Mouse (Mus musculus): ENCODE measurements around the gene Rapgef5. TPM values are rescaled to one million over a fixed set of nuclear protein-coding genes. Genes with fewer than 3 reads are reported as not detected.

Gene Rapgef5
- polyA plus RNA-seq, 1 experiment from 2014 or later: 7.9 TPM

GRCm38 (mm10) chr12:117545277-117545676 lies 29.0 kb downstream of the Rapgef5 start:
- Histone ChIP-seq H3K4me3 (ENCODE audit: low read depth, low read length) (no peak overlapping the region), H3K9ac (ENCODE audit: low read length) (no peak overlapping the region), H3K27me3 (ENCODE audit: control insufficient read depth, insufficient read depth, low read length) (no peaks in the 10 kb centered on the region), H3K36me3 (ENCODE audit: control insufficient read depth, insufficient read depth, low read length) (no peaks in the 10 kb centered on the region), H3K4me2 (ENCODE audit: low read depth, low read length, severe bottlenecking) (no peak overlapping the region), H3K4me1 (replicated peaks; ENCODE audit: control insufficient read depth, insufficient read depth, low read length) (no peaks in the 10 kb centered on the region), H3K27ac (ENCODE audit: low read depth, low read length) (no peak overlapping the region), H3K9me3 (ENCODE audit: control insufficient read depth, low read length) (no peaks in the 10 kb centered on the region)
- WGBS: 91% methylated on average over 6 of the region's 6 CpGs
- DNase-seq (ENCODE audit: low spot score) (no peak), ATAC-seq (replicated peaks; ENCODE audit: low FRiP score) (no peak)

GRCm38 (mm10) chr12:117553353-117553752 lies 37.1 kb downstream of the Rapgef5 start:
- no peak overlapping the region for H3K9ac ChIP-seq (ENCODE audit: low read length)
- H3K4me1 ChIP-seq (replicated peaks; ENCODE audit: control insufficient read depth, insufficient read depth, low read length): no peaks in the 10 kb centered on the region
- no peak overlapping the region for H3K4me3 ChIP-seq (ENCODE audit: low read depth, low read length)
- ATAC-seq (replicated peaks; ENCODE audit: low FRiP score): no peak
- no peaks in the 10 kb centered on the region for H3K27me3 ChIP-seq (ENCODE audit: control insufficient read depth, insufficient read depth, low read length)
- H3K9me3 ChIP-seq (ENCODE audit: control insufficient read depth, low read length): no peaks in the 10 kb centered on the region
- DNase-seq (ENCODE audit: low spot score): no peak
- H3K36me3 ChIP-seq (ENCODE audit: control insufficient read depth, insufficient read depth, low read length): no peaks in the 10 kb centered on the region
- 93% methylated on average over 5 of the region's 5 CpGs for WGBS
- H3K27ac ChIP-seq (ENCODE audit: low read depth, low read length): no peak overlapping the region
- H3K4me2 ChIP-seq (ENCODE audit: low read depth, low read length, severe bottlenecking): no peak overlapping the region

- ATAC-seq (replicated peaks; ENCODE audit: low FRiP score): no peak
- Histone ChIP-seq H3K27ac (ENCODE audit: low read depth, low read length) (no peak overlapping the region), H3K36me3 (ENCODE audit: control insufficient read depth, insufficient read depth, low read length) (no peaks in the 10 kb centered on the region), H3K9ac (ENCODE audit: low read length) (no peak overlapping the region), H3K4me2 (ENCODE audit: low read depth, low read length, severe bottlenecking) (no peak overlapping the region), H3K9me3 (ENCODE audit: control insufficient read depth, low read length) (no peaks in the 10 kb centered on the region), H3K27me3 (ENCODE audit: control insufficient read depth, insufficient read depth, low read length) (no peaks in the 10 kb centered on the region), H3K4me3 (ENCODE audit: low read depth, low read length) (no peak overlapping the region), H3K4me1 (replicated peaks; ENCODE audit: control insufficient read depth, insufficient read depth, low read length) (no peaks in the 10 kb centered on the region)
- no peak for DNase-seq (ENCODE audit: low spot score)
- WGBS: 88% methylated on average over 1 of the region's 1 CpGs
Measured at GRCm38 (mm10) chr12:117554612-117555063, 38.4 kb downstream of the Rapgef5 start.

GRCm38 (mm10) chr12:117560450-117560849 lies 44.2 kb downstream of the Rapgef5 start:
- Histone ChIP-seq H3K4me2 (ENCODE audit: low read depth, low read length, severe bottlenecking) (no peak overlapping the region), H3K4me3 (ENCODE audit: low read depth, low read length) (no peak overlapping the region), H3K9me3 (ENCODE audit: control insufficient read depth, low read length) (no peaks in the 10 kb centered on the region), H3K36me3 (ENCODE audit: control insufficient read depth, insufficient read depth, low read length) (no peaks in the 10 kb centered on the region), H3K27ac (ENCODE audit: low read depth, low read length) (no peak overlapping the region), H3K27me3 (ENCODE audit: control insufficient read depth, insufficient read depth, low read length) (no peaks in the 10 kb centered on the region), H3K9ac (ENCODE audit: low read length) (no peak overlapping the region), H3K4me1 (replicated peaks; ENCODE audit: control insufficient read depth, insufficient read depth, low read length) (no peaks in the 10 kb centered on the region)
- DNase-seq (ENCODE audit: low spot score) (no peak), ATAC-seq (replicated peaks; ENCODE audit: low FRiP score) (no peak)
- WGBS: 88% methylated on average over 11 of the region's 11 CpGs

GRCm38 (mm10) chr12:117561411-117562059 lies 45.3 kb downstream of the Rapgef5 start:
- no peak overlapping the region for H3K27ac ChIP-seq (ENCODE audit: low read depth, low read length)
- H3K4me3 ChIP-seq (ENCODE audit: low read depth, low read length): no peak overlapping the region
- no peaks in the 10 kb centered on the region for H3K4me1 ChIP-seq (replicated peaks; ENCODE audit: control insufficient read depth, insufficient read depth, low read length)
- H3K36me3 ChIP-seq (ENCODE audit: control insufficient read depth, insufficient read depth, low read length): no peaks in the 10 kb centered on the region
- DNase-seq (ENCODE audit: low spot score): no peak
- no peak for ATAC-seq (replicated peaks; ENCODE audit: low FRiP score)
- 83% methylated on average over 6 of the region's 6 CpGs for WGBS
- H3K27me3 ChIP-seq (ENCODE audit: control insufficient read depth, insufficient read depth, low read length): no peaks in the 10 kb centered on the region
- H3K9ac ChIP-seq (ENCODE audit: low read length): no peak overlapping the region
- H3K4me2 ChIP-seq (ENCODE audit: low read depth, low read length, severe bottlenecking): no peak overlapping the region
- H3K9me3 ChIP-seq (ENCODE audit: control insufficient read depth, low read length): no peaks in the 10 kb centered on the region

- H3K27ac ChIP-seq (ENCODE audit: low read depth, low read length): no peak overlapping the region
- ATAC-seq (replicated peaks; ENCODE audit: low FRiP score) (no peak), DNase-seq (ENCODE audit: low spot score) (no peak)
- no peak overlapping the region for H3K4me2 ChIP-seq (ENCODE audit: low read depth, low read length, severe bottlenecking)
- H3K36me3 ChIP-seq (ENCODE audit: control insufficient read depth, insufficient read depth, low read length): no peaks in the 10 kb centered on the region
- no peaks in the 10 kb centered on the region for H3K9me3 ChIP-seq (ENCODE audit: control insufficient read depth, low read length)
- 97% methylated on average over 3 of the region's 3 CpGs for WGBS
- no peak overlapping the region for H3K9ac ChIP-seq (ENCODE audit: low read length)
- H3K4me3 ChIP-seq (ENCODE audit: low read depth, low read length): no peak overlapping the region
- no peaks in the 10 kb centered on the region for H3K4me1 ChIP-seq (replicated peaks; ENCODE audit: control insufficient read depth, insufficient read depth, low read length)
- no peaks in the 10 kb centered on the region for H3K27me3 ChIP-seq (ENCODE audit: control insufficient read depth, insufficient read depth, low read length)
Measured at GRCm38 (mm10) chr12:117562085-117562484, 45.8 kb downstream of the Rapgef5 start.

GRCm38 (mm10) chr12:117563859-117564258 lies 47.6 kb downstream of the Rapgef5 start:
- Histone ChIP-seq H3K4me3 (ENCODE audit: low read depth, low read length) (no peak overlapping the region), H3K9me3 (ENCODE audit: control insufficient read depth, low read length) (no peaks in the 10 kb centered on the region), H3K4me1 (replicated peaks; ENCODE audit: control insufficient read depth, insufficient read depth, low read length) (no peaks in the 10 kb centered on the region), H3K36me3 (ENCODE audit: control insufficient read depth, insufficient read depth, low read length) (no peaks in the 10 kb centered on the region), H3K9ac (ENCODE audit: low read length) (no peak overlapping the region), H3K4me2 (ENCODE audit: low read depth, low read length, severe bottlenecking) (no peak overlapping the region), H3K27me3 (ENCODE audit: control insufficient read depth, insufficient read depth, low read length) (no peaks in the 10 kb centered on the region), H3K27ac (ENCODE audit: low read depth, low read length) (no peak overlapping the region)
- ATAC-seq (replicated peaks; ENCODE audit: low FRiP score): no peak
- 81% methylated on average over 6 of the region's 6 CpGs for WGBS
- DNase-seq (ENCODE audit: low spot score): no peak

- ATAC-seq (replicated peaks; ENCODE audit: low FRiP score) (no peak), DNase-seq (ENCODE audit: low spot score) (no peak)
- H3K27me3 ChIP-seq (ENCODE audit: control insufficient read depth, insufficient read depth, low read length): no peaks in the 10 kb centered on the region
- H3K36me3 ChIP-seq (ENCODE audit: control insufficient read depth, insufficient read depth, low read length): no peaks in the 10 kb centered on the region
- WGBS: 86% methylated on average over 4 of the region's 4 CpGs
- no peaks in the 10 kb centered on the region for H3K9me3 ChIP-seq (ENCODE audit: control insufficient read depth, low read length)
- no peak overlapping the region for H3K4me3 ChIP-seq (ENCODE audit: low read depth, low read length)
- no peak overlapping the region for H3K4me2 ChIP-seq (ENCODE audit: low read depth, low read length, severe bottlenecking)
- no peak overlapping the region for H3K9ac ChIP-seq (ENCODE audit: low read length)
- H3K27ac ChIP-seq (ENCODE audit: low read depth, low read length): no peak overlapping the region
- H3K4me1 ChIP-seq (replicated peaks; ENCODE audit: control insufficient read depth, insufficient read depth, low read length): no peaks in the 10 kb centered on the region
Measured at GRCm38 (mm10) chr12:117566298-117566697, 50.0 kb downstream of the Rapgef5 start.

- Histone ChIP-seq H3K4me2 (ENCODE audit: low read depth, low read length, severe bottlenecking) (no peak overlapping the region), H3K9ac (ENCODE audit: low read length) (no peak overlapping the region), H3K4me1 (replicated peaks; ENCODE audit: control insufficient read depth, insufficient read depth, low read length) (no peaks in the 10 kb centered on the region), H3K4me3 (ENCODE audit: low read depth, low read length) (no peak overlapping the region), H3K27me3 (ENCODE audit: control insufficient read depth, insufficient read depth, low read length) (no peaks in the 10 kb centered on the region), H3K27ac (ENCODE audit: low read depth, low read length) (no peak overlapping the region), H3K9me3 (ENCODE audit: control insufficient read depth, low read length) (no peaks in the 10 kb centered on the region), H3K36me3 (ENCODE audit: control insufficient read depth, insufficient read depth, low read length) (no peaks in the 10 kb centered on the region)
- no peak for DNase-seq (ENCODE audit: low spot score)
- no peak for ATAC-seq (replicated peaks; ENCODE audit: low FRiP score)
- 76% methylated on average over 2 of the region's 2 CpGs for WGBS
Measured at GRCm38 (mm10) chr12:117569671-117570070, 53.4 kb downstream of the Rapgef5 start.

All from forebrain, embryonic 11.5 days (tissue).